Mouse (Mus musculus): ENCODE data around the gene Pard3b.

Pard3b gene

GRCm38 (mm10) chr1:62449193-62449875 is 810.7 kb downstream of the Pard3b start:
- no peak for DNase-seq (ENCODE audit: low spot score in 2 of 2)

- no peak for DNase-seq (ENCODE audit: low spot score in 2 of 2)
Measured at GRCm38 (mm10) chr1:62465536-62465935, 826.9 kb downstream of the Pard3b start.

DNA sequence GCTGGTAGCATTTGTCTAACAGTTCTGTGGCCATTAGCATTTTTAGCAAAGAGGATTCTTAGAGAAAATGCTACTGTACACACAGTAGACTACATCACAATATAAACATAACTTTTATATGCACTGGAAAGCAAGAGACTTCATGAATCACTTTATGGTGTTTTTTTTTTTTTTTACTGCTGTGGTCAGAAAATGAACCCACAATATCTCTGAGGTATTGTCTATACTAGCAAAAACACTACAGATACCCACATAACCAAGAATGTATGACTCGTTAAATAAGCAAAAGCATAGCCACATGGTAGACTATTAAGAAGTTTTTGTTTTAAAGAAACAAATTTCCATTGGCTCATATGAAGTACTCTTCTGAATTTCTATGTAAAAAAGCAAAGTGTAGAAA is 827.9 kb downstream of the Pard3b start:
- DNase-seq (ENCODE audit: low spot score in 2 of 2) = no peak

DNA sequence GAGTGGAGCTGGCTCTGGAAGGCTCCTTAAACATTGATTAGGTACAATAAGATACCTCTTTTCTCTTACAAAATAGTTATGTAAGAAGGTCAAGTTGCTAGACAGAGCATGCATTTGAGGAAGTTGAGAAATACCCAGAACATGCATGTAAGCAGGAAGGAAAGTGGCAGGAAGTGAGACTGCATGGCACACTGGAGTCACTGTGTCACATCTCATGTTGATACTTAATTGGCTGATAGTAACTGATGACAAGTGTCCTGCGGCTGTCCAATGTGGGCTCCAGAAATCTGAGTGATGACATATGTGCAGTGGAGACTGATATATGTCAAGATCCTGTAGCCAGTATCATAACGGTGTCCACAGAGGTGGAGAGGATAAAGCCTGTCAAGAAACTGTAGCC is 844.4 kb downstream of the Pard3b start:
- DNase-seq (ENCODE audit: low spot score in 2 of 2) = no peak

DNA sequence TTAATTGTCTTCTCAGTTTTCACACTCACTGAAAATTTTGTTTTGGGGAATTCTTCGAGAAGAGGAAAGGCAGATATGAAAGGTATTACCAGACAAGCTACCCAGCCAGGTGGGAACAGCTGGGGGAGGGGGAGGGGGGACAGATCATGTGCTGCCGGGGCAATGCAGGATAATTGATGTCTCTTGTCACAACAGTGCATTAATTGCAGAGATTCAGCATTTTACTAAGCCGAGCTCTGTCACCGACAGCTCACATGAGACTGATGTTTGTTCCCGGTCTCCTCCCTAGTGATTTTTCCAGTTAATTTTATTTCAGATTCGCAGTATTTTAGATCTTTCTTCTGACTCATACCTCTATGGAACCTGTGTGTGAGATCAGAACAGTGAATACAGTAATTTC is 850.2 kb downstream of the Pard3b start:
- no peak for DNase-seq (ENCODE audit: low spot score in 2 of 2)

DNA sequence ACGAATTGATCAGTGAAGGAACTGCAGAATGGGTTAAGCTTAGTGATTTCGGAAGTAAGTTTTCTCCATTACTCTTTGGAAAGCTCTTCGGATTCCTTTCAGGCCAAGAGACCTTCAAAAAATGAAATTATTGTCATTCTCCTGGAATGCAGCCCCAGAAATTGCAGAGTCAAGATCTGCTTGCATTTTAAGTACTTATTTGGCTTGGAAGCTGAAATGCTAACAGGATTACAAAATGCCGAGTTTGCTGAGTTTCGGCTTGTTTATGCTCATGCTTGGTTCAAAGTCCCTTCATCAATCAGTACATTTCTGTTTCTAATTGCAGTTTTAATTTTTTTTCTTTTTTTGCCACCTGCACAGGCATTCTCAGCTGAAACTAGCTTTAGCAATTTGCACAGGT is 860.5 kb downstream of the Pard3b start:
- no peak for DNase-seq (ENCODE audit: low spot score in 2 of 2)

DNA sequence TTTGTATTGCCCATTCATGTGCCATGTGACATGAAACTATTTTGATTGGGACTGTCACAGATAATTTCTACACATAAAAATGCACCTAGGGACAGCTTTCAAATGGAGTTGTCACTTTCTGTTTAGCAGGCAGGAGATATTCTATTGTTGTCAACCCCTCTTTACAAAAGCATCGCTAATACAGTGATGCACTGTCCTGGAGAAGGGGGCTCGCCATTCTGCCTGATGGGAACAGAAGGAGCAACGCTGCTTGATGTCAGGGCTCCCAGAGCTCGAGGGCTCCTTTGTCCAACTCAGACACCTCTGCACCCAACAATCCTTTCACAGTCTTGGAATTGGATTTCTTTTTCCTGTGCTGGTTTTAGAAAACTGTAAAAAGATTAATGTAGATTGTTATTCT is 871.9 kb downstream of the Pard3b start:
- DNase-seq (ENCODE audit: low spot score in 2 of 2) = no peak

GRCm38 (mm10) chr1:62511681-62512080 is 873.1 kb downstream of the Pard3b start:
- DNase-seq (ENCODE audit: low spot score in 2 of 2) = no peak

DNA sequence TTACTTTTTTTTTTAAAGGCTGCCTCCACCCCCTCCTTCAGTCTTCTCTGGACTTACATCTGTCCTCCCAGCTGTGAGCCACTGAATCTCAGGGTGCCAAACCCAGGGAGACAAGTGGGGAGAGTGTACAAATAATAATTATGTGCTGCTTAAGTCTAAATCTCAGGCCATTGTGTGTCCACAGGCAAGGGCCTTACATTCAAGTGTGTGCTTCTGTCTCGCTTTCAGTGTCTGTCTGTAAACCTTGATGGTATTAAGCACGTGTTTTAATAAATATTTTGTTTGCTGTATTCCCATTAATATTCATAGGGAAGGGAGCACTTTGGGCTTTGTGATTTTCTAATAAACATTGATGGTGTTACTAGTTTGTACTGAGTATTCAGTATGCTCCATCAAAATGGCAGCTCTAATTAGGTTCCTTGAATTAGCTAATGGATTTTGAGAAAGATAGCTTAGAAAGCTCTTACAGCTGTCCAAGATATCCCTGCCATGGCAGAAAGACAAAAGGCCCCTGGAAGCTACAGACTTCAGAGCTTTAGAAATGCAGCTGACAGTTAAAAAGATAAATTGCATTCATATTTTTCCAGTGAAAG is 880.1 kb downstream of the Pard3b start:
- DNase-seq (ENCODE audit: low spot score in 2 of 2) = no peak

- DNase-seq (ENCODE audit: low spot score in 2 of 2) = no peak
Measured at GRCm38 (mm10) chr1:62521368-62521767, 882.7 kb downstream of the Pard3b start.

GRCm38 (mm10) chr1:62522761-62523160 is 884.1 kb downstream of the Pard3b start:
- DNase-seq (ENCODE audit: low spot score in 2 of 2) = no peak

DNA sequence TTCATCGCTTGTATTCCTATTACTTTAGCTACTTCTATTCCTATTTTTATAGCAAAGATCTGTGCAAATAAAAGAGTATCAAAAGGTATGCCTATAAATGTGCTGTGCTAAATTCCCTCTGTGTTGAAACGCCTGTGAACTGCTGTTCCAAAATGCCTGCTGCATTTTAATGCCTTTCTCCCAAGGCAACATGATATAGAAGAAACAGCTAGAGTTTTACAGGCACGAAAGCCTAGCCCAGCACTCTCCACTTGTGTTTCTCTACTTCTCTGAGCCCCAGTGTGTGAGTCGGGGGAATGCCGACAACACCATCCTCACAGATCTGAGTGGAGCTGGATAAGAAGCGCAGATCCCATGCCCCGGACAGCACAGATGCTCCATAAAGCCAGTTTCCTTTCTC is 889.2 kb downstream of the Pard3b start:
- no peak for DNase-seq (ENCODE audit: low spot score in 2 of 2)

- DNase-seq (ENCODE audit: low spot score in 2 of 2) = no peak
Measured at GRCm38 (mm10) chr1:62529941-62530340, 891.3 kb downstream of the Pard3b start.

DNA sequence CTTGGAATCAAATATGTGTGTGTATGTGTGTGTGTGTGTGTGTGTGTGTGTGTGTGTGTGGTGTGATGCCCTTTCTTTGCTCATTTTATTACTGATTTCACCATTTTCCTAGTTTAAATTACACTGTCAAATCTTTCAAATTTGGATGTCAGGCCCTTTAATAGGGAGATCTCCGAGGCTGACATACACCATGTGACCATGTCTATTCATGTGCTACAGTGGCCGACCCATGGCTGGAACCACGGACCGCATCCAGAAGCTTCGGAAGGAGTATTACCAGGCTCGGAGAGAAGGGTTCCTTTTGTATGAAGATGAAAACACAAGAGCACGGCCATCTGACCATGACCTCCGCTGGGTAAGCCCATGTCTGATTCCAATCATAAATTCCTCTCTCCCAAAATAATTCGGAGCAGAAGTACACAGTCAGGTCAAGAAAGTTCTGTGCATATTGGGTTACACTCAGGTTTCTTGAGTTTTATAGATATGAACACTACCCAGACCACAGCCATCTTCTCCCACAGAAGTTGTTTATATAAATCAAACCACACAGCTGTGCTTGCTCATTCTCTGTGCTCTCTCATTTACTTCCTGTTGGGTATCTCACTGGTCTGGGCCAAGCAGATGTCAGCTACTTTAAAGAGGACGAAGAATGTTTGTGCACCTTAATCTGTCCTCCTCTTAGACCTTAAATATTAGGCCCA is 894.0 kb downstream of the Pard3b start:
- DNase-seq (ENCODE audit: low spot score in 2 of 2) = no peak

- no peak for DNase-seq (ENCODE audit: low spot score in 2 of 2)
Measured at GRCm38 (mm10) chr1:62548953-62549352, 910.3 kb downstream of the Pard3b start.

DNA sequence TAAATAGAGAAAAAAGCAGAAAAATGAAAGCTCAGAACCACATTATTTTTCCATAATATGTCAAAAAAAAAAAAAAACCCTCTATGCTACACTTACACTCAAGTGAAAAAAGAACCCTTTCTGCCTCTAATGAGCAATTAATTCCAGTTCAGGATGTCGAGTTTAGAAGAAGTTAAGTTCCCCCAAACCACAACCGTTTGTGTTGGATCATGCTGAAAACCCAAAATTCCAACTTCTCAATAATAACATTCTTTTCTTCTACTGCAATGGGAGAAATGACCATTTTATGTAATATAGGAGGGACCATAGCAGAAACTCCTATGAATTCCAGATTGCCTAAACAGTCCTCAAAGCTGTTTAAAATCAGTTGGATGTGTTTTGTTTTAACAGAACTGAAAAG is 911.9 kb downstream of the Pard3b start:
- DNase-seq (ENCODE audit: low spot score in 2 of 2) = no peak

- no peak for DNase-seq (ENCODE audit: low spot score in 2 of 2)
Measured at GRCm38 (mm10) chr1:62551516-62551915, 912.9 kb downstream of the Pard3b start.

GRCm38 (mm10) chr1:62555838-62556237 is 917.2 kb downstream of the Pard3b start:
- DNase-seq (ENCODE audit: low spot score in 2 of 2) = no peak

- DNase-seq (ENCODE audit: low spot score in 2 of 2) = no peak
Measured at GRCm38 (mm10) chr1:62562987-62563386, 924.4 kb downstream of the Pard3b start.

- DNase-seq (ENCODE audit: low spot score in 2 of 2) = no peak
Measured at GRCm38 (mm10) chr1:62564245-62565119, 925.9 kb downstream of the Pard3b start.

DNA sequence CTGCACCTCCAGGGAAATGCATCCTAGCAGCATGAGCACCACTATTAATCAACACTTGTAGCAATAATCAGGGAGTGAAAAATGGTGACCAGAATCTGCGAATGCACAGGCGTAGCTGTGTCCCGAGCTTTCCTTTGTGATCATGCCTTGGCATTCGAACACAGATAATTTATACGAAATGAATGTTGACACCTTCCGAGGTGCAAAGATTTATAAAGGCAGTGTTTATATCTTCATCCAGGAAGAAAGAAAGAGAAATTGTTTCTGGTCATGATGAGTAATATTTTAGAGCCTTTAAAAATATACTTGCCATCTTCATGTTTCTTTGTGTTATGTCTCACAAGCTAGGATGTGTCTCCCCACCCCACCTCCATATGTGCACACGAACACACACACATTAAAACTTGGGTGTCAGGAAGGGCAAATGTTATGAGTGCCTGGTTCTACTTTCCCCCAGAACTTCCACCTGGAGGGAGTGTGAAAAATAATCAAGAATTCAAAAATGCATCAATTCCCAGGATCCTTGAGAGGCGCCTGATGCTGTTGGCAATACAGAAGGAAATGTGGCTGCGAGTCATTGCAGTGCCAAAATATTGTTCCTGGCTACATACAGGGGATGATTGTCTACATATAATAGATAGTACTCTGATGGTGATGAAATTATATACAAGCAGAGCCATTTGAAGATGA is 926.6 kb downstream of the Pard3b start:
- DNase-seq (ENCODE audit: low spot score in 2 of 2) = no peak

- DNase-seq (ENCODE audit: low spot score in 2 of 2) = no peak
Measured at GRCm38 (mm10) chr1:62566596-62566995, 928.0 kb downstream of the Pard3b start.
